Mouse (Mus musculus) C2C12 (cell line): ENCODE measurements around the gene Gm29797.

Source experiments
- CTCF ChIP-seq: IDR thresholded peaks from one replicate; pipeline ENCODE4 v1.5.1; 2011; ENCODE audit not compliant: control insufficient read depth, insufficient read depth, insufficient read length
- FOSL1 ChIP-seq: IDR thresholded peaks from one replicate; pipeline ENCODE4 v1.8.0; 2011; ENCODE audit warnings: mild to moderate bottlenecking, low read length; ENCODE audit not compliant: poor library complexity, insufficient read depth, severe bottlenecking
- MAX ChIP-seq: IDR thresholded peaks from one replicate; pipeline ENCODE4 v1.6.1; 2011; ENCODE audit warnings: mild to moderate bottlenecking, control low read depth
- MYOD1 ChIP-seq: IDR thresholded peaks from one replicate; pipeline ENCODE4 v1.6.1; 2011; ENCODE audit warnings: low read depth; ENCODE audit not compliant: control insufficient read depth, insufficient read length
- USF1 ChIP-seq: IDR thresholded peaks from one replicate; pipeline ENCODE4 v1.6.1; 2011; ENCODE audit warnings: low read depth, mild to moderate bottlenecking, control low read depth, moderate library complexity

DNA sequence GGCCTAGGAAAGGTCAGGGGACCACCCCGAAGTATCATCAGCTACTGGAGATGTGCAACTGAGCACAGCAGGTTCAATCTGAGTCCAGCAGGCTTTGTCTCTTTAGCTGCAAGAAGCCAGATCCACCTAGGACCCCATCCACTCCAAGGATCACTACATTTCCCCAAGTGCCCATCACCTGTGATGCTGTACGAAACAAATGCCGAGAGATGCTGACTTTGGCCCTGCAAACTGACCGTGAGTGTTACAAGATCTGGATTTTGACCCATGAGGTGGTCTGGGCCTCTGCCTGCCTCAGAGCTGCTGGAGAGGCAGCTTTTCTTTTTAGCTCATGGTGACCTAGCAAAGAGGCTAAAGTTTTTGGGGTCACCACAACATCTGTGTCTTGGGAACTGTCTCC lies 28.9 kb downstream of the Gm29797 start:
- TF ChIP-seq CTCF (no peak), MAX (no peak), MYOD1 (no peak), FOSL1 (no peak), USF1 (no peak)
